Mouse (Mus musculus): ENCODE data around the gene Dis3. TPM values are rescaled to one million over a fixed set of nuclear protein-coding genes. Genes with fewer than 3 reads are reported as not detected.

The Dis3 gene
- polyA plus RNA-seq, 1 experiment from 2014 or later, result 20.3 TPM

- WGBS, result 90% methylated on average over 4 of the region's 4 CpGs
- H3K4me3 ChIP-seq, result no peak overlapping the region
- peaks cover 45% of the 10 kb centered on the region for H3K36me3 ChIP-seq
- H3K4me1 ChIP-seq (replicated peaks), result no peaks in the 10 kb centered on the region
- H3K27me3 ChIP-seq, result no peaks in the 10 kb centered on the region
- ATAC-seq (ENCODE audit: low read depth), result no peak
- no peak overlapping the region for H3K9ac ChIP-seq
- H3K9me3 ChIP-seq, result no peaks in the 10 kb centered on the region
- H3K27ac ChIP-seq (replicated peaks), result no peak overlapping the region
- H3K4me2 ChIP-seq, result no peak overlapping the region
Measured at GRCm38 (mm10) chr14:99117576-99117975, 18.0 kb upstream of the Dis3 start.

DNA sequence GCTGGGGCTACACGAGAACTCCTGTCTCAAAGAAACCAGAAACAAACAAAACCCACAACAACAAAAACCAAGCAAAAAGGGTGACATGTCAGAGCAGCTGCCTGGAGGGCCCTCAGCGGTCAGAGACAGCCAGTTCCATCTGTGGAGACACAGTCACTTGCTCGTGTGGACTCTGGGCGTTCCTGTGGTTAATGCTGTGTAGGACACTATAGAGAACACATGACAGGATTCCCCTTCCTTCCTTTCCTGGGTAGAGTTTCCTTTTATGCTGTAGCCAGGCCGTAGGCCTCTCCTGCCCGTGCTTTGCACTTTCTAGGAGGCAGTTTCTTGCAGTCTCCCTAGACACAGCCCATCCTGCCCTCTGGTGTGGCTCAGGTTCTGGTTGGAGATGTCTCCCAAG, 9.2 kb upstream of the Dis3 start:
- 92% methylated on average over 6 of the region's 6 CpGs for WGBS
- Histone ChIP-seq H3K27me3 (no peaks in the 10 kb centered on the region), H3K4me2 (no peak overlapping the region), H3K27ac (replicated peaks) (no peak overlapping the region), H3K4me3 (no peak overlapping the region), H3K9me3 (no peaks in the 10 kb centered on the region), H3K9ac (no peak overlapping the region), H3K4me1 (replicated peaks) (no peaks in the 10 kb centered on the region), H3K36me3 (peaks cover 73% of the 10 kb centered on the region)
- no peak for ATAC-seq (ENCODE audit: low read depth)

DNA sequence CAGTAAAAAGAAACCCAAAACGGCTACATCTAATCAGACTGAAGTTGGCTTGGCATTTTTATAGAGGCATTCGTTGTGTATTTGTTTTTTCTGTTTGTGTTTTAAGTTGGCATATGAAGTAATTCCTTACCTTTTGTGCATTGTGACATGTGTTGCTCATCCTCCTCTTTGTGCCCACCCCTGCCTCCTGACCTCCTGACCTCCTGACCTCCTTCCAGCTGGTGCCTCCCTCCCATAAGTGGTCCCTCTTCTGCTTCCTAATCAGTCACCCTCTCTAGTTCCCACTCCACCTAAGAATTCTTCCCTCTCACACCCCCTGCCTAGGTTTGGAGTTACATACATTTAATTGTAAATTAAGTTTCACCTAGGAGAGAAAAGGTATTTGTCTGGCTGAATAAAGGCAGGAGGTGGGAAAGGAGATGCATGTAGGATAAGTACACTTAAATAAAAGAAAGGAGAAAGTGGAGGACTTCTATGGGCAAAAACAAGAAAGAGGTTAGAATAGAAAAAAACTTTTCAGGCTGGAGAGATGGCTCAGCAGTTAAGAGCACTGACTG, 8.1 kb upstream of the Dis3 start:
- Histone ChIP-seq H3K36me3 (peaks cover 77% of the 10 kb centered on the region), H3K4me3 (no peak overlapping the region), H3K27me3 (no peaks in the 10 kb centered on the region), H3K9ac (no peak overlapping the region), H3K9me3 (no peaks in the 10 kb centered on the region), H3K4me2 (no peak overlapping the region), H3K4me1 (replicated peaks) (no peaks in the 10 kb centered on the region), H3K27ac (replicated peaks) (no peak overlapping the region)
- no peak for ATAC-seq (ENCODE audit: low read depth)
- WGBS, result 42% methylated on average over 2 of the region's 2 CpGs

- Histone ChIP-seq H3K36me3 (peaks cover 73% of the 10 kb centered on the region), H3K9me3 (no peaks in the 10 kb centered on the region), H3K9ac (no peak overlapping the region), H3K4me3 (no peak overlapping the region), H3K27ac (replicated peaks) (no peak overlapping the region), H3K27me3 (no peaks in the 10 kb centered on the region), H3K4me2 (no peak overlapping the region), H3K4me1 (replicated peaks) (no peaks in the 10 kb centered on the region)
- 81% methylated on average over 2 of the region's 2 CpGs for WGBS
- ATAC-seq (ENCODE audit: low read depth), result no peak
Measured at GRCm38 (mm10) chr14:99106671-99107070, 7.1 kb upstream of the Dis3 start.

DNA sequence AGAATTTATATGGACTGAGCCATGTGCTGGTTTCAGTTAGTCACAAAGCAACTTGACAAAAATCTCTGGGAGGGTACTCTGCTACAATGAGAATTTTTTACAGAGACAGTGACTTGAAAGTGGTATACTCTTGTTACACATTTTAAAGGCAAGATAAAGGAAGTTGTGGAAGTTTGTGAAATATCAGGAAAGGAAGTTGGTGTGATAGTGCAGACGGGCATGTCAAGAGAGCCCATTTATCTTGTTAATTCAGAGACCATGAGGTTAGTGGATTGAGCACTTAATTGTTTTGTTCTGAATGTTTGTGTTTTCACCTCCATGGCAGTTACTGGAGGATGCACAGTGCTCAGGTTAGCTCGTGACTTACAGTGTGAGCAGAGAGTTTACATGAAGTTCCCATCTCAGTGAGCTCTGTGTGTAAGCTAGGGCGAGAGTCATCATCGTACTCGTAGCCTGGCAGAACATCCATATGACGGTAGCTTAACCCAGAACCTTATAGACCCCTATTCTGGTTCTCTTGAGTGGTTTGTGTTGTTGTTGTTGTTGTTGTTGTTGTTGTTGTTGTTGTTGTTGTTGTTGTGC, 5.1 kb upstream of the Dis3 start:
- Histone ChIP-seq H3K27me3 (no peaks in the 10 kb centered on the region), H3K9ac (no peak overlapping the region), H3K4me3 (no peak overlapping the region), H3K27ac (replicated peaks) (no peak overlapping the region), H3K36me3 (peaks cover 58% of the 10 kb centered on the region), H3K4me2 (no peak overlapping the region), H3K4me1 (replicated peaks) (peaks cover 7% of the 10 kb centered on the region; the same call in 1 of the 2 replicates), H3K9me3 (no peaks in the 10 kb centered on the region)
- 93% methylated on average over 6 of the region's 6 CpGs for WGBS
- ATAC-seq (ENCODE audit: low read depth), result no peak

- no peaks in the 10 kb centered on the region for H3K27me3 ChIP-seq
- no peak overlapping the region for H3K9ac ChIP-seq
- H3K9me3 ChIP-seq, result no peaks in the 10 kb centered on the region
- no peak overlapping the region for H3K4me3 ChIP-seq
- H3K36me3 ChIP-seq, result peaks cover 45% of the 10 kb centered on the region
- H3K27ac ChIP-seq (replicated peaks), result no peak overlapping the region
- H3K4me1 ChIP-seq (replicated peaks), result peaks cover 16% of the 10 kb centered on the region
- ATAC-seq (ENCODE audit: low read depth), result no peak
- WGBS, result 89% methylated on average over 4 of the region's 4 CpGs
- H3K4me2 ChIP-seq, result no peak overlapping the region
Measured at GRCm38 (mm10) chr14:99103050-99103449, 3.5 kb upstream of the Dis3 start.

DNA sequence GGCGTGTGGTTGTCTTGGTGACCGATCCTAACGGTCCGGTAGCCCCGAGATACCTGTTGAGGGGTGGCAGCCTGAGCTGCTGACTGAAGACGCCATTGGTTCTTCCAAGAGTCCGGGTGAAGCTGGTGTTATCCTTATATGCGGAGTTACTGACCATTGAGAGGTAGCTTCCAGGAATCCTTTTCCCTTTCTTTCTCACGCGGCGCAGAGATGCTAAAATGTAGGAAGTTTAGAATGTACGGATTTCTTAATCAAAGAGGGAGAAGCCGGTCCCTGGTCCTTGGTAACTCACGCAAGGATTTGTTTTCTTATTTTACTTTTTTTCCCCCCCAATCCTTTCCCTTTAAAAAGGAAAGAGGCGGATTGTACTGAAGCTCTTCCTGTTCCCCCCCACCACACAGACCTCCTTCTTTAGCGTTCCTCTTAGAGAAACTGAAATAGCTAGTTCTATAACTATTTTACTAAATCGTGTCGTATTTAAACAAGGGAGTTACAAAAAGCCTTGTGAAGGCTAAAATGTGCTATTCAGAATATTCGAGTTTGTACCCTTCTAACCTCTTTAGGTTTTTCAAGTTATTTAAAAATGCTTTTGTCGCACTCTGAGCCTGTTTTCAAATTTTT, 507 bp upstream of the Dis3 start:
- 8% methylated on average over 20 of the region's 20 CpGs for WGBS
- ATAC-seq (ENCODE audit: low read depth), result 0 out of 2 replicates have a peak, but pooled peaks have one; percentile 9
- Histone ChIP-seq H3K27me3 (no peaks in the 10 kb centered on the region), H3K9me3 (no peaks in the 10 kb centered on the region), H3K4me3 (peak overlapping the region; percentile 97), H3K9ac (peak overlapping the region; percentile 76), H3K4me2 (peak overlapping the region; percentile 59), H3K27ac (replicated peaks) (no peak overlapping the region), H3K4me1 (replicated peaks) (peaks cover 16% of the 10 kb centered on the region), H3K36me3 (peaks cover 48% of the 10 kb centered on the region)

- H3K4me1 ChIP-seq (replicated peaks), result no peaks in the 10 kb centered on the region
- H3K36me3 ChIP-seq, result peaks cover 75% of the 10 kb centered on the region
- ATAC-seq (ENCODE audit: low read depth), result no peak
- H3K9me3 ChIP-seq, result no peaks in the 10 kb centered on the region
- H3K27ac ChIP-seq (replicated peaks), result no peak overlapping the region
- 92% methylated on average over 7 of the region's 7 CpGs for WGBS
- no peak overlapping the region for H3K9ac ChIP-seq
- H3K4me2 ChIP-seq, result no peak overlapping the region
- H3K4me3 ChIP-seq, result no peak overlapping the region
- no peaks in the 10 kb centered on the region for H3K27me3 ChIP-seq
Measured at GRCm38 (mm10) chr14:99088947-99089346, 10.6 kb downstream of the Dis3 start.

DNA sequence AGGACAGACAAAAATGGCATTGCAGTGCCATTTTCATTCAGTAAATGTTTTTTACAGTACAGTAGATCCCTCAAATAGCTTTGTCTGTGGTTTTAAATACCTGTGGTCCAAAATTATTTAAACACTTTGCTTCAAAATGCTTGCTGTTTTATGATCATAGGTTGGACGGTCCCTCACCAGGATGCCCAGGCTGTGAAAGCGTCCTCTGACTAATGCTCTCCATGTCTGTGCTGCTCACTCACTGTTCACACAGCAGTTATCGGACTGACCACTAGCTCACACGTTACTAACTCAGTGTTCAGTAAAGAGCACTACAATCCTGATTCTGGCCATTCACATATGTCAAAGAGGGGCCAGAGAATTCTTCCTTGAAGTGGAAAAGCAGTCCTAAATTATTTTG, 28.4 kb downstream of the Dis3 start:
- no peak for ATAC-seq (ENCODE audit: low read depth)
- WGBS, result 83% methylated on average over 4 of the region's 4 CpGs
- peaks cover 22% of the 10 kb centered on the region for H3K36me3 ChIP-seq

DNA sequence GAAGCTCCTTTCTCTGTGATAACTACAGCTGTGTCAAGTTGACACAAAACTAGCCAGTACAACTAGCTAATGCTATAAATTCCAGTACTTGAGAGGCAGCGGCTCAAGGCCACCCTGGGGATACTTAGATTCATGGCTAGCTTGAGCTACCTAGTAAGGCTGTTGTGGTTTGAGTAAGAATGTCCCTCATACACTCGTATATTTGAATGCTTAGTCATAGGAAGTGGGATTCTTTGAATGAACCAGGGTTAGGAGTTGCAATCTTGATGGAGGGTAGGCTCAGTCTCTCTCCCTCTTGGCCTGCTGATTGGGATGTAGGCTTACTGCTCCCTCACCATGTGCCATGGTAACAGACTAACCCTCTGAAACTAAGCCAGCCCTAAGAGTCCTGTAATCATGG, 36.5 kb downstream of the Dis3 start:
- no peaks in the 10 kb centered on the region for H3K4me1 ChIP-seq (replicated peaks)
- ATAC-seq (ENCODE audit: low read depth), result no peak
- H3K9me3 ChIP-seq, result no peaks in the 10 kb centered on the region
- H3K27me3 ChIP-seq, result no peaks in the 10 kb centered on the region
- H3K9ac ChIP-seq, result no peak overlapping the region
- no peak overlapping the region for H3K4me3 ChIP-seq
- H3K4me2 ChIP-seq, result no peak overlapping the region
- H3K27ac ChIP-seq (replicated peaks), result no peak overlapping the region
- H3K36me3 ChIP-seq, result peaks cover 24% of the 10 kb centered on the region; the same call in 1 of the 2 replicates
- 95% methylated on average over 2 of the region's 2 CpGs for WGBS

More for the DNA sequence above, 28.4 kb downstream of the Dis3 start:
- H3K4me3 ChIP-seq, result no peak overlapping the region
- no peak overlapping the region for H3K9ac ChIP-seq
- no peaks in the 10 kb centered on the region for H3K9me3 ChIP-seq
- H3K27me3 ChIP-seq, result no peaks in the 10 kb centered on the region
- H3K27ac ChIP-seq (replicated peaks), result no peak overlapping the region
- no peak overlapping the region for H3K4me2 ChIP-seq
- H3K4me1 ChIP-seq (replicated peaks), result no peaks in the 10 kb centered on the region

- Histone ChIP-seq H3K4me1 (replicated peaks) (no peaks in the 10 kb centered on the region), H3K27ac (replicated peaks) (no peak overlapping the region), H3K9me3 (no peaks in the 10 kb centered on the region), H3K36me3 (0 out of 2 replicates have a peak, but pooled peaks cover 20% of the 10 kb centered on the region), H3K27me3 (no peaks in the 10 kb centered on the region), H3K4me3 (no peak overlapping the region), H3K4me2 (no peak overlapping the region), H3K9ac (no peak overlapping the region)
- ATAC-seq (ENCODE audit: low read depth), result no peak
- WGBS, result 92% methylated on average over 12 of the region's 12 CpGs
Measured at GRCm38 (mm10) chr14:99060616-99061015, 39.0 kb downstream of the Dis3 start.

DNA sequence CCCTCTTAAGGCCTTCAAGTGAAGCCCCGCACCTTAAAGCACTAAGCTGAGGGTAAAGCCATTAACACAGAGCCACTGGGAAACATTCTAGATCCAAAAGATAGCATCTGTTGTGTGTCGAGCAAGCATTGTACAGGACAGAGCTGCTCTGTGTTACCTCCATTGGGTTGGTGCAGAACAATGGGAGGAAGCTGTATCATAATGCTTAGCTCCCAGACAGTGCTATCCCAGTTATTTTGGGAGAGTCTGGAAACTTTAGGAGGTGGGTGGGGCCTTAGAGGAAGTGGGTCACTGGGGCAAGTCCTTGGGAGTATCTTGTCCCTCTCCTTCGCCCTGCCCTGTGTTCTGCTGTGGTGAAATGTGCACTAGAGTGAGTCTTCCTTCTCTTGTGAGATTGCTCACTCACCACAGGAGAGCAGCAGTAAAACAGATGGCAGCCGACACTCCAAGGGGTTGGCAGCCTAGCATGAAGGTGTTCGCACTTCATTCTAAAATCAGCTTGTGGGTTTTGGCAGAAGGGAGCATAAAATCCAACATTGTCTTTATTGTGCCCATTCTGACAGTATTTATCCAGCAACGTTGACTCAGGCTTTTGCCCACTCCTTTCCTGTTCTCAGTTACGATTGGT, 40.5 kb downstream of the Dis3 start:
- Histone ChIP-seq H3K4me2 (no peak overlapping the region), H3K4me1 (replicated peaks) (no peaks in the 10 kb centered on the region), H3K27ac (replicated peaks) (no peak overlapping the region), H3K36me3 (0 out of 2 replicates have a peak, but pooled peaks cover 12% of the 10 kb centered on the region), H3K9me3 (no peaks in the 10 kb centered on the region), H3K4me3 (no peak overlapping the region), H3K9ac (no peak overlapping the region), H3K27me3 (no peaks in the 10 kb centered on the region)
- ATAC-seq (ENCODE audit: low read depth), result no peak
- 79% methylated on average over 7 of the region's 7 CpGs for WGBS

Data from neural tube, embryonic 13.5 days (tissue).